Comparison of ENCODE assay signal across 8 mouse cellular contexts in the genomic region with DNA sequence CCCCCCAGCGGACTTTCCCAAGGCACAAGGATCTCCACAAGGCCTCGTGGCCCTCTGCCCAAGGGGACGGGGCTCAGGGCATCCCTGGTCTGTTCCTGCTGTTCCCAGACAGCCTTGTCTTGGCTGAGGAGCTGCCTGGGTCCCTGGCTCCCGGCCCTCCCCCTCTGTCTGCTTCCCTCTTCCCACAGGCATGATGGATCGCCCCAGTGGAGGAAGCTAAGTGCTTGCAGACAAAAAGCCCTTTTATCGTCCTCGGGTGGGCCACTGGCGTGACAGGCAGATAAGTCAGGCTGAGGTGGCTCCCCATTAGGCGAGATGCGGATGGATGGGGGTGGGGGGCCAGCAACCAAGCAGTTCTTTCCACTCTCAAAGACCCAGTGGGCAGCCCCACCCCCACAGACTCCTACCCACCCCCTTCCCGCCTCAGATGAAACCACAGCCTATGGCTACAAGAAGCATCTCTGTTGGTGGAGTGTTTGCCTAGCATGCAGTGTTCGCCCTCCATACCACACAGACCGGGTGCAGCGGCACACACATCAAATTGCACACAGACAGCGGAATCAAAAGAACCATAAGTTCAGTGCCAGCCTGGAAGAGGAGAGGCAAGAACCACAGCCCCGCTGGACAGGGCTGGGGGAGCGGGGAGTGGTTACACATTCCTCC. TPM values are rescaled to one million over a fixed set of nuclear protein-coding genes. Genes with fewer than 3 reads are reported as not detected.
DNase-seq lines count a peak whose midpoint lies in the region; ATAC-seq lines count a peak whose summit lies in the region.

No protein-coding gene starts in this region.

- peaks cover 100% of the 10 kb centered on the region for H3K4me1 ChIP-seq in hindbrain, embryonic 15.5 days (replicated peaks)

- peak overlapping the region; percentile 86 for H3K27ac ChIP-seq in hindbrain, embryonic 15.5 days (replicated peaks)

- H3K4me2 ChIP-seq in hindbrain, embryonic 15.5 days, result peak overlapping the region; percentile 33

- 11% methylated on average over 17 of the region's 17 CpGs for WGBS in hindbrain, embryonic 15.5 days

- H3K4me3 ChIP-seq in hindbrain, embryonic 15.5 days, result no peak overlapping the region

- DNase-seq in ovary, postnatal 36 days (ENCODE audit: low spot score), result peak; percentile 59
- DNase-seq in ovary, postnatal 14 days (ENCODE audit: low spot score), result no peak
- peak; percentile 83 for DNase-seq in embryo, embryonic 9.5 days (ENCODE audit: extremely low spot score)
- peak; percentile 50 for DNase-seq in lung, postnatal 14 days
- DNase-seq in urinary bladder, postnatal 14 days (ENCODE audit: low spot score), result no peak
- DNase-seq in cerebellum, postnatal 25 days, result no peak
- DNase-seq in layer of hippocampus, adult 8-10 months (ENCODE audit: low spot score in 2 of 2), result no peak

- no peaks in the 10 kb centered on the region for H3K9me3 ChIP-seq in hindbrain, embryonic 15.5 days

- H3K27me3 ChIP-seq in hindbrain, embryonic 15.5 days, result no peaks in the 10 kb centered on the region

- peak overlapping the region; percentile 18; the same call in 1 of the 2 replicates for H3K9ac ChIP-seq in hindbrain, embryonic 15.5 days

- peak; percentile 82 for ATAC-seq in hindbrain, embryonic 15.5 days (ENCODE audit: low FRiP score, low read depth)

- no peaks in the 10 kb centered on the region for H3K36me3 ChIP-seq in hindbrain, embryonic 15.5 days

RNA-seq across cellular contexts. Expression of a gene that starts 27.0 kb away (rescaled TPM):
- 26.3 and 28.7 TPM in 2 replicates for polyA plus RNA-seq in hindbrain, embryonic 15.5 days (2015; fragmentation: Nextera tagmentation; extraction: Ambion mirVana)
- 100 to 1,000 TPM; 246 to 324 (median 271) TPM for total RNA-seq in layer of hippocampus, adult 8-10 months (2022)

Comparison
In these comparisons a context has a peak if more than half of its experiments do, and no peak if none do; other contexts are left out.
1. DNase-seq: peak in ovary, postnatal 36 days (single experiment), embryo, embryonic 9.5 days (single experiment) and lung, postnatal 14 days (single experiment); none in ovary, postnatal 14 days (single experiment), urinary bladder, postnatal 14 days (single experiment), cerebellum, postnatal 25 days (0 of 2) and layer of hippocampus, adult 8-10 months (0 of 2).